Mouse (Mus musculus) bone marrow, adult 2 months (tissue): ENCODE results near the gene Cfb.

Experiments used
- CTCF ChIP-seq: fragments of 200-500 bp; IDR thresholded peaks from 2 replicates; pipeline ENCODE4 v1.5.1; 2011; ENCODE audit warnings: low read length, control low read depth; ENCODE audit not compliant: control insufficient read depth, insufficient read depth
- POLR2A ChIP-seq: fragments of 200-500 bp; IDR thresholded peaks from 2 replicates; pipeline ENCODE4 v1.6.1; 2011; ENCODE audit warnings: low read depth, mild to moderate bottlenecking, control low read depth, low read length, borderline replicate concordance; ENCODE audit not compliant: control insufficient read depth

- no peak for TF ChIP-seq POLR2A
- no peak for TF ChIP-seq CTCF
These were observed 8.8 kb downstream of the Cfb start for GRCm38 (mm10) chr17:34853511-34853910.
